Mouse (Mus musculus): Measurements from ENCODE around the gene Bcl2. TPM values are rescaled to one million over a fixed set of nuclear protein-coding genes. Genes with fewer than 3 reads are reported as not detected.

The Bcl2 gene
- polyA plus RNA-seq, 1 experiment from 2014 or later, result 18.5 TPM

GRCm38 (mm10) chr1:106572506-106572905, 141.6 kb downstream of the Bcl2 start:
- WGBS, result 79% methylated on average over 2 of the region's 2 CpGs
- no peak overlapping the region for H3K4me3 ChIP-seq (ENCODE audit: low read length)
- H3K4me1 ChIP-seq (replicated peaks; ENCODE audit: control insufficient read depth, insufficient read depth, low read length), result peaks cover 13% of the 10 kb centered on the region
- H3K36me3 ChIP-seq (ENCODE audit: control insufficient read depth, insufficient read depth, low read length), result no peaks in the 10 kb centered on the region
- no peaks in the 10 kb centered on the region for H3K9me3 ChIP-seq (ENCODE audit: control insufficient read depth, low read length)
- no peak overlapping the region for H3K27ac ChIP-seq (ENCODE audit: low read length)
- no peak overlapping the region for H3K9ac ChIP-seq (ENCODE audit: low read length)
- no peak for ATAC-seq (ENCODE audit: low read depth)
- H3K27me3 ChIP-seq (ENCODE audit: control insufficient read depth, insufficient read depth, low read depth, low read length), result no peaks in the 10 kb centered on the region
- H3K4me2 ChIP-seq (ENCODE audit: low read depth, low read length), result no peak overlapping the region

GRCm38 (mm10) chr1:106570870-106571269, 143.2 kb downstream of the Bcl2 start:
- WGBS, result 75% methylated on average over 1 of the region's 1 CpGs
- H3K9ac ChIP-seq (ENCODE audit: low read length), result no peak overlapping the region
- H3K9me3 ChIP-seq (ENCODE audit: control insufficient read depth, low read length), result no peaks in the 10 kb centered on the region
- ATAC-seq (ENCODE audit: low read depth), result 0 out of 2 replicates have a peak, but pooled peaks have one; percentile 11
- no peak overlapping the region for H3K4me2 ChIP-seq (ENCODE audit: low read depth, low read length)
- H3K4me3 ChIP-seq (ENCODE audit: low read length), result no peak overlapping the region
- H3K27ac ChIP-seq (ENCODE audit: low read length), result peak overlapping the region; percentile 36; the same call in 1 of the 2 replicates
- no peaks in the 10 kb centered on the region for H3K36me3 ChIP-seq (ENCODE audit: control insufficient read depth, insufficient read depth, low read length)
- H3K27me3 ChIP-seq (ENCODE audit: control insufficient read depth, insufficient read depth, low read depth, low read length), result no peaks in the 10 kb centered on the region
- H3K4me1 ChIP-seq (replicated peaks; ENCODE audit: control insufficient read depth, insufficient read depth, low read length), result peaks cover 18% of the 10 kb centered on the region

- Histone ChIP-seq H3K4me2 (ENCODE audit: low read depth, low read length) (no peak overlapping the region), H3K4me1 (replicated peaks; ENCODE audit: control insufficient read depth, insufficient read depth, low read length) (peaks cover 18% of the 10 kb centered on the region), H3K4me3 (ENCODE audit: low read length) (no peak overlapping the region), H3K36me3 (ENCODE audit: control insufficient read depth, insufficient read depth, low read length) (no peaks in the 10 kb centered on the region), H3K9ac (ENCODE audit: low read length) (no peak overlapping the region), H3K27me3 (ENCODE audit: control insufficient read depth, insufficient read depth, low read depth, low read length) (no peaks in the 10 kb centered on the region), H3K9me3 (ENCODE audit: control insufficient read depth, low read length) (no peaks in the 10 kb centered on the region), H3K27ac (ENCODE audit: low read length) (peak overlapping the region; percentile 75)
- peak; percentile 83 for ATAC-seq (ENCODE audit: low read depth)
- WGBS, result 41% methylated on average over 6 of the region's 6 CpGs
Measured at GRCm38 (mm10) chr1:106570366-106570765, 143.7 kb downstream of the Bcl2 start.

- no peak overlapping the region for H3K4me3 ChIP-seq (ENCODE audit: low read length)
- ATAC-seq (ENCODE audit: low read depth), result peak; percentile 8; the same call in 1 of the 2 replicates
- WGBS, result 55% methylated on average over 6 of the region's 6 CpGs
- H3K27me3 ChIP-seq (ENCODE audit: control insufficient read depth, insufficient read depth, low read depth, low read length), result no peaks in the 10 kb centered on the region
- H3K4me1 ChIP-seq (replicated peaks; ENCODE audit: control insufficient read depth, insufficient read depth, low read length), result peaks cover 18% of the 10 kb centered on the region
- H3K9ac ChIP-seq (ENCODE audit: low read length), result no peak overlapping the region
- peak overlapping the region; percentile 75 for H3K27ac ChIP-seq (ENCODE audit: low read length)
- no peaks in the 10 kb centered on the region for H3K9me3 ChIP-seq (ENCODE audit: control insufficient read depth, low read length)
- H3K4me2 ChIP-seq (ENCODE audit: low read depth, low read length), result no peak overlapping the region
- H3K36me3 ChIP-seq (ENCODE audit: control insufficient read depth, insufficient read depth, low read length), result no peaks in the 10 kb centered on the region
Measured at GRCm38 (mm10) chr1:106569674-106570073, 144.4 kb downstream of the Bcl2 start.

- ATAC-seq (ENCODE audit: low read depth), result no peak
- Histone ChIP-seq H3K36me3 (ENCODE audit: control insufficient read depth, insufficient read depth, low read length) (no peaks in the 10 kb centered on the region), H3K4me1 (replicated peaks; ENCODE audit: control insufficient read depth, insufficient read depth, low read length) (peaks cover 18% of the 10 kb centered on the region), H3K4me3 (ENCODE audit: low read length) (no peak overlapping the region), H3K27me3 (ENCODE audit: control insufficient read depth, insufficient read depth, low read depth, low read length) (no peaks in the 10 kb centered on the region), H3K9me3 (ENCODE audit: control insufficient read depth, low read length) (no peaks in the 10 kb centered on the region), H3K9ac (ENCODE audit: low read length) (no peak overlapping the region), H3K4me2 (ENCODE audit: low read depth, low read length) (no peak overlapping the region), H3K27ac (ENCODE audit: low read length) (no peak overlapping the region)
- 59% methylated on average over 3 of the region's 3 CpGs for WGBS
Measured at GRCm38 (mm10) chr1:106568868-106569267, 145.2 kb downstream of the Bcl2 start.

- Histone ChIP-seq H3K4me3 (ENCODE audit: low read length) (no peak overlapping the region), H3K27ac (ENCODE audit: low read length) (no peak overlapping the region), H3K9me3 (ENCODE audit: control insufficient read depth, low read length) (no peaks in the 10 kb centered on the region), H3K4me1 (replicated peaks; ENCODE audit: control insufficient read depth, insufficient read depth, low read length) (peaks cover 18% of the 10 kb centered on the region), H3K36me3 (ENCODE audit: control insufficient read depth, insufficient read depth, low read length) (no peaks in the 10 kb centered on the region), H3K27me3 (ENCODE audit: control insufficient read depth, insufficient read depth, low read depth, low read length) (no peaks in the 10 kb centered on the region), H3K4me2 (ENCODE audit: low read depth, low read length) (no peak overlapping the region), H3K9ac (ENCODE audit: low read length) (no peak overlapping the region)
- ATAC-seq (ENCODE audit: low read depth), result no peak
- WGBS, result 80% methylated on average over 5 of the region's 5 CpGs
Measured at GRCm38 (mm10) chr1:106567506-106567905, 146.6 kb downstream of the Bcl2 start.

GRCm38 (mm10) chr1:106566120-106567086, 147.7 kb downstream of the Bcl2 start:
- no peak overlapping the region for H3K4me3 ChIP-seq (ENCODE audit: low read length)
- H3K9ac ChIP-seq (ENCODE audit: low read length), result no peak overlapping the region
- H3K4me1 ChIP-seq (replicated peaks; ENCODE audit: control insufficient read depth, insufficient read depth, low read length), result peaks cover 18% of the 10 kb centered on the region
- no peak overlapping the region for H3K4me2 ChIP-seq (ENCODE audit: low read depth, low read length)
- no peaks in the 10 kb centered on the region for H3K36me3 ChIP-seq (ENCODE audit: control insufficient read depth, insufficient read depth, low read length)
- H3K27me3 ChIP-seq (ENCODE audit: control insufficient read depth, insufficient read depth, low read depth, low read length), result no peaks in the 10 kb centered on the region
- ATAC-seq (ENCODE audit: low read depth), result no peak
- H3K9me3 ChIP-seq (ENCODE audit: control insufficient read depth, low read length), result no peaks in the 10 kb centered on the region
- H3K27ac ChIP-seq (ENCODE audit: low read length), result no peak overlapping the region
- WGBS, result 61% methylated on average over 6 of the region's 6 CpGs

- ATAC-seq (ENCODE audit: low read depth), result no peak
- H3K4me3 ChIP-seq (ENCODE audit: low read length), result no peak overlapping the region
- H3K4me2 ChIP-seq (ENCODE audit: low read depth, low read length), result no peak overlapping the region
- H3K9ac ChIP-seq (ENCODE audit: low read length), result no peak overlapping the region
- no peaks in the 10 kb centered on the region for H3K27me3 ChIP-seq (ENCODE audit: control insufficient read depth, insufficient read depth, low read depth, low read length)
- WGBS, result 66% methylated on average over 4 of the region's 4 CpGs
- H3K4me1 ChIP-seq (replicated peaks; ENCODE audit: control insufficient read depth, insufficient read depth, low read length), result peaks cover 23% of the 10 kb centered on the region
- no peak overlapping the region for H3K27ac ChIP-seq (ENCODE audit: low read length)
- no peaks in the 10 kb centered on the region for H3K36me3 ChIP-seq (ENCODE audit: control insufficient read depth, insufficient read depth, low read length)
- no peaks in the 10 kb centered on the region for H3K9me3 ChIP-seq (ENCODE audit: control insufficient read depth, low read length)
Measured at GRCm38 (mm10) chr1:106565238-106565637, 148.8 kb downstream of the Bcl2 start.

GRCm38 (mm10) chr1:106564436-106564835, 149.6 kb downstream of the Bcl2 start:
- no peaks in the 10 kb centered on the region for H3K9me3 ChIP-seq (ENCODE audit: control insufficient read depth, low read length)
- no peaks in the 10 kb centered on the region for H3K27me3 ChIP-seq (ENCODE audit: control insufficient read depth, insufficient read depth, low read depth, low read length)
- no peaks in the 10 kb centered on the region for H3K36me3 ChIP-seq (ENCODE audit: control insufficient read depth, insufficient read depth, low read length)
- no peak overlapping the region for H3K27ac ChIP-seq (ENCODE audit: low read length)
- peaks cover 21% of the 10 kb centered on the region for H3K4me1 ChIP-seq (replicated peaks; ENCODE audit: control insufficient read depth, insufficient read depth, low read length)
- H3K4me3 ChIP-seq (ENCODE audit: low read length), result no peak overlapping the region
- WGBS, result 74% methylated on average over 1 of the region's 1 CpGs
- no peak overlapping the region for H3K4me2 ChIP-seq (ENCODE audit: low read depth, low read length)
- no peak for ATAC-seq (ENCODE audit: low read depth)
- no peak overlapping the region for H3K9ac ChIP-seq (ENCODE audit: low read length)

Data from lung, embryonic 16.5 days (tissue).